Mouse (Mus musculus): ENCODE measurements around the gene Kit. TPM values are rescaled to one million over a fixed set of nuclear protein-coding genes. Genes with fewer than 3 reads are reported as not detected.

Kit gene
- polyA plus RNA-seq, 2 experiments, result 11.0 to 13.4 TPM

DNA sequence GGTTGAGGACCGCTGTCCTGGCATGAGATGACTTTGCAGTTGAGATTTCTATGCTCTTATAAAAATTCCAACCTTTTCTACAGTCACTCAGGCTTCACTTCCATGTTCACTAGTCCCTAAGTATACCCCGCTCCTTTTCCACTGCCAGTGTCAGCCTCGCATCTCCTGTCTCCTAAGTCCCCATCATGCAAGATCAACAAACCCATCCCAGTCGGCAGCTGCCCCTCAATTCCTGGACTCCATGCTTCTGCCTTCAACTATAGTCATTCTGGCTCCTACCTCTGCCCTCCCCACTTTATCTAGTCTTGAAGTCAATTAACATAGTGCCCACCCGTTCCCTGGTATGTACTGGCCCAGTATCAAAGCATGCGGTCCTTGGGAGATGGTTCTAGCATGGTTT, 83.9 kb downstream of the Kit start:
- H3K9ac ChIP-seq (replicated peaks), result no peak overlapping the region
- H3K4me1 ChIP-seq (replicated peaks; ENCODE audit: control insufficient read depth in 2 of 2, insufficient read depth in 2 of 2, low read length in 1 of 2), result no peaks in the 10 kb centered on the region
- H3K4me3 ChIP-seq (ENCODE audit: insufficient read depth in 1 of 2, low read depth in 2 of 2, low read length in 2 of 2), result no peak overlapping the region
- DNase-seq (ENCODE audit: low read depth in 3 of 3, low spot score in 3 of 3) (no peak), ATAC-seq (ENCODE audit: insufficient read depth) (no peak)
- no peak overlapping the region for H3K4me2 ChIP-seq (ENCODE audit: low read depth)
- 72% methylated on average over 6 of the region's 6 CpGs for WGBS (ENCODE audit: insufficient replicate concordance)
- no peaks in the 10 kb centered on the region for H3K36me3 ChIP-seq (replicated peaks; ENCODE audit: control insufficient read depth, insufficient read depth, low read depth)
- no peak overlapping the region for H3K27ac ChIP-seq
- H3K9me3 ChIP-seq (ENCODE audit: control insufficient read depth, low read length), result no peaks in the 10 kb centered on the region
- H3K27me3 ChIP-seq (ENCODE audit: control insufficient read depth, insufficient read depth, low read length), result no peaks in the 10 kb centered on the region
- no peak for TF ChIP-seq EP300 (IDR thresholded peaks at IDR 0.05; ENCODE audit: low read depth)
- TF ChIP-seq CTCF (IDR thresholded peaks at IDR 0.05; ENCODE audit: low read depth), result no peak

DNA sequence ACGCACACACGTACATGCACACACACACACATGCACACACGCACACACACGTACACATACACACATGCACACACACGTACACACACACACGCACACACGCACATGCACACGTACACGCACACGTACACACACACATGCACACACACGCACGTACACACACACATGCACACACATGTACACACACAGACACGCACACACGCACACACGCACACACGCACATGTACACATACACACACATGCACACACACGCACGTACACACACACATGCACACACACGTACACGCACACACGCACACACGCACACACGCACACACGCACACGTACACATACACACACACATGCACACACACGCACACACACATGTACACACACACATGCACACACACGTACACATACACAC, 85.6 kb downstream of the Kit start:
- no peaks in the 10 kb centered on the region for H3K27me3 ChIP-seq (ENCODE audit: control insufficient read depth, insufficient read depth, low read length)
- no peak overlapping the region for H3K4me2 ChIP-seq (ENCODE audit: low read depth)
- no peak overlapping the region for H3K27ac ChIP-seq
- 86% methylated on average over 27 of the region's 27 CpGs for WGBS (ENCODE audit: insufficient replicate concordance)
- H3K36me3 ChIP-seq (replicated peaks; ENCODE audit: control insufficient read depth, insufficient read depth, low read depth), result no peaks in the 10 kb centered on the region
- no peaks in the 10 kb centered on the region for H3K9me3 ChIP-seq (ENCODE audit: control insufficient read depth, low read length)
- no peak overlapping the region for H3K9ac ChIP-seq (replicated peaks)
- no peak overlapping the region for H3K4me3 ChIP-seq (ENCODE audit: insufficient read depth in 1 of 2, low read depth in 2 of 2, low read length in 2 of 2)
- TF ChIP-seq CTCF (IDR thresholded peaks at IDR 0.05; ENCODE audit: low read depth) (no peak), EP300 (IDR thresholded peaks at IDR 0.05; ENCODE audit: low read depth) (no peak)
- DNase-seq (ENCODE audit: low read depth in 3 of 3, low spot score in 3 of 3) (no peak), ATAC-seq (ENCODE audit: insufficient read depth) (no peak)
- H3K4me1 ChIP-seq (replicated peaks; ENCODE audit: control insufficient read depth in 2 of 2, insufficient read depth in 2 of 2, low read length in 1 of 2), result no peaks in the 10 kb centered on the region

- H3K27ac ChIP-seq, result no peak overlapping the region
- no peaks in the 10 kb centered on the region for H3K27me3 ChIP-seq (ENCODE audit: control insufficient read depth, insufficient read depth, low read length)
- no peak overlapping the region for H3K4me3 ChIP-seq (ENCODE audit: insufficient read depth in 1 of 2, low read depth in 2 of 2, low read length in 2 of 2)
- H3K9ac ChIP-seq (replicated peaks), result no peak overlapping the region
- WGBS (ENCODE audit: insufficient replicate concordance), result 63% methylated on average over 12 of the region's 12 CpGs
- no peaks in the 10 kb centered on the region for H3K4me1 ChIP-seq (replicated peaks; ENCODE audit: control insufficient read depth in 2 of 2, insufficient read depth in 2 of 2, low read length in 1 of 2)
- no peak overlapping the region for H3K4me2 ChIP-seq (ENCODE audit: low read depth)
- no peaks in the 10 kb centered on the region for H3K9me3 ChIP-seq (ENCODE audit: control insufficient read depth, low read length)
- DNase-seq (ENCODE audit: low read depth in 3 of 3, low spot score in 3 of 3) (no peak), ATAC-seq (ENCODE audit: insufficient read depth) (no peak)
- no peaks in the 10 kb centered on the region for H3K36me3 ChIP-seq (replicated peaks; ENCODE audit: control insufficient read depth, insufficient read depth, low read depth)
- TF ChIP-seq CTCF (IDR thresholded peaks at IDR 0.05; ENCODE audit: low read depth), result no peak
- TF ChIP-seq EP300 (IDR thresholded peaks at IDR 0.05; ENCODE audit: low read depth), result no peak
These were observed 87.8 kb downstream of the Kit start for GRCm38 (mm10) chr5:75662466-75662865.

DNA sequence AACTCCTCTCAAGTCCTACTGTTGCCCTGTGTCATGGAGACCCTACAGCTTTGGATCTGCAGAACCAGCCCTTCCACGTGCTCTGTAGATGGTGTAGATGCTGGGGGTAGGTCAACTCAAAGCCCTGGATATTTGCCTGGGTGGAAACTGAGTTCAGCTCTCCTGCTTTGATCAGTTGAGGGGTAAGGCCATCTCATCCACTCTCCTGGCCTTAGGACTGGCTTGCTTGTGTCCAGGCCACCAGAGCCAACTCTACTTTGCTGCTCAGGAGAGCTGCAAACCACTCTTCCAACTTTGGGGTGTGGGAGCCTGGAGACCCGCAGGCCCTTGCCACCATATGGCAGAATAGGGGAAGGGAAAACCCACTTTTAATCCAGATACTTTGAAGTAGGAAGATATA, 89.1 kb downstream of the Kit start:
- DNase-seq (ENCODE audit: low read depth in 3 of 3, low spot score in 3 of 3) (no peak), ATAC-seq (ENCODE audit: insufficient read depth) (no peak)
- no peak overlapping the region for H3K27ac ChIP-seq
- H3K36me3 ChIP-seq (replicated peaks; ENCODE audit: control insufficient read depth, insufficient read depth, low read depth), result no peaks in the 10 kb centered on the region
- no peaks in the 10 kb centered on the region for H3K9me3 ChIP-seq (ENCODE audit: control insufficient read depth, low read length)
- no peak overlapping the region for H3K4me2 ChIP-seq (ENCODE audit: low read depth)
- no peak for TF ChIP-seq CTCF (IDR thresholded peaks at IDR 0.05; ENCODE audit: low read depth)
- no peak for TF ChIP-seq EP300 (IDR thresholded peaks at IDR 0.05; ENCODE audit: low read depth)
- no peaks in the 10 kb centered on the region for H3K4me1 ChIP-seq (replicated peaks; ENCODE audit: control insufficient read depth in 2 of 2, insufficient read depth in 2 of 2, low read length in 1 of 2)
- no peaks in the 10 kb centered on the region for H3K27me3 ChIP-seq (ENCODE audit: control insufficient read depth, insufficient read depth, low read length)
- no peak overlapping the region for H3K9ac ChIP-seq (replicated peaks)
- 58% methylated on average over 2 of the region's 2 CpGs for WGBS (ENCODE audit: insufficient replicate concordance)
- no peak overlapping the region for H3K4me3 ChIP-seq (ENCODE audit: insufficient read depth in 1 of 2, low read depth in 2 of 2, low read length in 2 of 2)

DNA sequence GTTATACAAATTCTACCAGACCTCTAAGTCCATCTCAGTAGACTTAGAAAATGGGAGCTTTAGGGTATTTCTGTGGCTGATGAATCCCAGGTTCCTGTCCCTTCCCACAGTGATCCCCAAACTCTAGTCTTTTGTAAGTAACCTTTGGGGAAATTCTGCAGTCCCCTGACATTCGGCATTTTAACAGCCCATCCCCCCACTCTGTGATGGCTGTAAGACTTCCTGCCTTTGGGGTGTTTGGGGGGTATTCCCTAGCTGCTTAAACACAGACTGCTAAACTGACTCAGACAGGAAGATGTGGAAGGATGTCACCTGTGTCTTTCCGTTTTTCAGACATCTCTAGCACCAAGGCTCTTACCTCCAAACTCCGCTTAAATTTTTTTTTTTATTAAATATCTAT, 92.4 kb downstream of the Kit start:
- Histone ChIP-seq H3K27ac (no peak overlapping the region), H3K4me3 (ENCODE audit: insufficient read depth in 1 of 2, low read depth in 2 of 2, low read length in 2 of 2) (no peak overlapping the region), H3K4me1 (replicated peaks; ENCODE audit: control insufficient read depth in 2 of 2, insufficient read depth in 2 of 2, low read length in 1 of 2) (no peaks in the 10 kb centered on the region), H3K9me3 (ENCODE audit: control insufficient read depth, low read length) (no peaks in the 10 kb centered on the region), H3K9ac (replicated peaks) (no peak overlapping the region), H3K27me3 (ENCODE audit: control insufficient read depth, insufficient read depth, low read length) (no peaks in the 10 kb centered on the region), H3K36me3 (replicated peaks; ENCODE audit: control insufficient read depth, insufficient read depth, low read depth) (no peaks in the 10 kb centered on the region), H3K4me2 (ENCODE audit: low read depth) (no peak overlapping the region)
- DNase-seq (ENCODE audit: low read depth in 3 of 3, low spot score in 3 of 3) (no peak), ATAC-seq (ENCODE audit: insufficient read depth) (no peak)
- no peak for TF ChIP-seq EP300 (IDR thresholded peaks at IDR 0.05; ENCODE audit: low read depth)
- no peak for TF ChIP-seq CTCF (IDR thresholded peaks at IDR 0.05; ENCODE audit: low read depth)
- 39% methylated on average over 3 of the region's 3 CpGs for WGBS (ENCODE audit: insufficient replicate concordance)

All from liver, embryonic 14.5 days (tissue).